8 mouse cellular contexts compared by ENCODE assay signal in genomic region chr7:19603055-19603454, GRCm38 (mm10). TPM values are rescaled to one million over a fixed set of nuclear protein-coding genes. Genes with fewer than 3 reads are reported as not detected.
DNase-seq lines count a peak whose midpoint lies in the region; ATAC-seq and TF ChIP-seq lines count a peak whose summit lies in the region.

No protein-coding gene starts in this region.

- H3K36me3 ChIP-seq in embryonic facial prominence, embryonic 14.5 days (ENCODE audit: control insufficient read depth, insufficient read depth, low read length) = peaks cover 47% of the 10 kb centered on the region
- H3K36me3 ChIP-seq in limb, embryonic 12.5 days = peaks cover 50% of the 10 kb centered on the region
- H3K36me3 ChIP-seq in small intestine, adult 2 months (ENCODE audit: control insufficient read depth, insufficient read depth, low read length) = peaks cover 32% of the 10 kb centered on the region

- H3K9ac ChIP-seq in embryonic facial prominence, embryonic 14.5 days (ENCODE audit: low read depth, low read length) = peak overlapping the region; percentile 98
- H3K9ac ChIP-seq in limb, embryonic 12.5 days (replicated peaks) = peak overlapping the region; percentile 94; the same call in 1 of the 2 replicates

- intact Hi-C loops in left cerebral cortex, adult 2 months (cut with DNase I) = no loop called here

- no peak for ATAC-seq in embryonic facial prominence, embryonic 14.5 days (ENCODE audit: low read depth)
- no peak for ATAC-seq in limb, embryonic 12.5 days (ENCODE audit: insufficient number of reproducible peaks, insufficient read depth, low FRiP score, low TSS enrichment, low read depth)

- peak overlapping the region; percentile 91 for H3K4me2 ChIP-seq in embryonic facial prominence, embryonic 14.5 days (ENCODE audit: low read depth, low read length)
- H3K4me2 ChIP-seq in limb, embryonic 12.5 days = peak overlapping the region; percentile 89

- H3K9me3 ChIP-seq in embryonic facial prominence, embryonic 14.5 days (ENCODE audit: control insufficient read depth, low read length) = no peaks in the 10 kb centered on the region
- no peaks in the 10 kb centered on the region for H3K9me3 ChIP-seq in limb, embryonic 12.5 days

- DNase-seq in left cerebral cortex, adult 2 months (ENCODE audit: extremely low spot score in 1 of 2, low spot score in 2 of 2) = no peak
- no peak for DNase-seq in left cerebral cortex, adult 11 months (ENCODE audit: low spot score)
- no peak for DNase-seq in embryonic facial prominence, embryonic 14.5 days (ENCODE audit: low spot score)
- no peak for DNase-seq in T-cell, adult 2 months (ENCODE audit: low spot score)
- DNase-seq in cerebellum, postnatal 25 days = no peak
- DNase-seq in layer of hippocampus, postnatal 14 days (ENCODE audit: low spot score in 2 of 2) = no peak

- WGBS in embryonic facial prominence, embryonic 14.5 days = 80% methylated on average over 12 of the region's 12 CpGs
- WGBS in limb, embryonic 12.5 days = 81% methylated on average over 12 of the region's 12 CpGs
- 63% methylated on average over 12 of the region's 12 CpGs for WGBS in small intestine, adult 2 months

- peak overlapping the region; percentile 91 for H3K4me3 ChIP-seq in left cerebral cortex, adult 2 months
- H3K4me3 ChIP-seq in embryonic facial prominence, embryonic 14.5 days (ENCODE audit: low read depth, low read length) = peak overlapping the region; percentile 99
- H3K4me3 ChIP-seq in limb, embryonic 12.5 days (replicated peaks) = peak overlapping the region; percentile 99
- peak overlapping the region; percentile 18 for H3K4me3 ChIP-seq in small intestine, adult 2 months (ENCODE audit: low read depth, low read length)

- no peak for TF ChIP-seq CTCF in left cerebral cortex, adult 2 months (IDR thresholded peaks at IDR 0.05)
- TF ChIP-seq CTCF in small intestine, adult 2 months (IDR thresholded peaks at IDR 0.05; ENCODE audit: extremely low read depth, insufficient read length, insufficient replicate concordance, low read depth, low read length) = no peak

- H3K27me3 ChIP-seq in embryonic facial prominence, embryonic 14.5 days (replicated peaks; ENCODE audit: control insufficient read depth, insufficient read depth, low read length) = no peaks in the 10 kb centered on the region
- no peaks in the 10 kb centered on the region for H3K27me3 ChIP-seq in limb, embryonic 12.5 days
- no peaks in the 10 kb centered on the region for H3K27me3 ChIP-seq in small intestine, adult 2 months (ENCODE audit: control insufficient read depth, insufficient read depth, low read length)

- peaks cover 10% of the 10 kb centered on the region for H3K4me1 ChIP-seq in embryonic facial prominence, embryonic 14.5 days (ENCODE audit: control insufficient read depth, insufficient read depth, low read length)
- peaks cover 14% of the 10 kb centered on the region for H3K4me1 ChIP-seq in limb, embryonic 12.5 days (replicated peaks)
- H3K4me1 ChIP-seq in small intestine, adult 2 months (ENCODE audit: control insufficient read depth, insufficient read depth, insufficient read length, low read length) = peaks cover 23% of the 10 kb centered on the region

- peak overlapping the region; percentile 94; the same call in 1 of the 2 replicates for H3K27ac ChIP-seq in left cerebral cortex, adult 2 months
- H3K27ac ChIP-seq in embryonic facial prominence, embryonic 14.5 days (replicated peaks; ENCODE audit: low read depth, low read length) = no peak overlapping the region
- no peak overlapping the region for H3K27ac ChIP-seq in limb, embryonic 12.5 days
- H3K27ac ChIP-seq in small intestine, adult 2 months (ENCODE audit: insufficient read depth, low read depth, low read length) = no peak overlapping the region

- no peak for TF ChIP-seq POLR2A in small intestine, adult 2 months (IDR thresholded peaks at IDR 0.05; ENCODE audit: low read depth, low read length)

RNA-seq across cellular contexts. Expression of gene Clasrp, which starts 1.2 kb away (rescaled TPM):
- 10 to 100 TPM; 92.7 to 98.3 TPM for total RNA-seq in left cerebral cortex, adult 2 months (2021)
- polyA plus RNA-seq in embryonic facial prominence, embryonic 14.5 days (2014; fragmentation: Nextera tagmentation; extraction: Ambion mirVana) = 36.0 and 47.5 TPM in 2 replicates
- polyA plus RNA-seq in limb, embryonic 12.5 days (2016; fragmentation: Nextera tagmentation; extraction: Ambion mirVana) = 77.4 and 78.4 TPM in 2 replicates
- 91.6 and 184 TPM in 2 replicates for polyA plus RNA-seq in small intestine, adult 2 months (2012; rRNA removed)
- 10 to 100 TPM; 85.8 to 95.0 TPM for total RNA-seq in layer of hippocampus, postnatal 14 days (2021)

RNA-seq across cellular contexts. Expression of gene Gemin7, which starts 25.7 kb away (rescaled TPM):
- total RNA-seq in left cerebral cortex, adult 2 months (2021) = 10 to 100 TPM; 50.1 to 50.8 TPM
- 142 and 151 TPM in 2 replicates for polyA plus RNA-seq in embryonic facial prominence, embryonic 14.5 days (2014; fragmentation: Nextera tagmentation; extraction: Ambion mirVana)
- 167 and 170 TPM in 2 replicates for polyA plus RNA-seq in limb, embryonic 12.5 days (2016; fragmentation: Nextera tagmentation; extraction: Ambion mirVana)
- polyA plus RNA-seq in small intestine, adult 2 months (2012; rRNA removed) = 85.5 and 146 TPM in 2 replicates
- total RNA-seq in layer of hippocampus, postnatal 14 days (2021) = 10 to 100 TPM; 39.8 to 43.3 TPM

RNA-seq across cellular contexts. Expression of gene Zfp296, which starts 26.0 kb away (rescaled TPM):
- total RNA-seq in left cerebral cortex, adult 2 months (2021) = 1 to 10 TPM; 1.5 to 2.0 TPM
- 0.48 and 1.2 TPM in 2 replicates for polyA plus RNA-seq in embryonic facial prominence, embryonic 14.5 days (2014; fragmentation: Nextera tagmentation; extraction: Ambion mirVana)
- 0.38 and 0.61 TPM in 2 replicates for polyA plus RNA-seq in limb, embryonic 12.5 days (2016; fragmentation: Nextera tagmentation; extraction: Ambion mirVana)
- 3.0 and 3.7 TPM in 2 replicates for polyA plus RNA-seq in small intestine, adult 2 months (2012; rRNA removed)
- total RNA-seq in layer of hippocampus, postnatal 14 days (2021) = under 1 TPM in 1 of 2 experiments, not detected in 1; 0.53 TPM

RNA-seq across cellular contexts. Expression of gene Relb, which starts 26.2 kb away (rescaled TPM):
- 1 to 10 TPM; 7.2 to 7.7 TPM for total RNA-seq in left cerebral cortex, adult 2 months (2021)
- polyA plus RNA-seq in embryonic facial prominence, embryonic 14.5 days (2014; fragmentation: Nextera tagmentation; extraction: Ambion mirVana) = 9.9 and 11.5 TPM in 2 replicates
- polyA plus RNA-seq in limb, embryonic 12.5 days (2016; fragmentation: Nextera tagmentation; extraction: Ambion mirVana) = 5.8 and 7.3 TPM in 2 replicates
- polyA plus RNA-seq in small intestine, adult 2 months (2012; rRNA removed) = 47.2 and 144 TPM in 2 replicates
- total RNA-seq in layer of hippocampus, postnatal 14 days (2021) = 10 to 100 TPM in 1 of 2 experiments, 1 to 10 TPM in 1; 9.9 to 10.5 TPM

RNA-seq across cellular contexts. Expression of gene Ppp1r37, which starts 40.2 kb away (rescaled TPM):
- 100 to 1,000 TPM; 148 to 150 TPM for total RNA-seq in left cerebral cortex, adult 2 months (2021)
- 4.9 and 5.7 TPM in 2 replicates for polyA plus RNA-seq in embryonic facial prominence, embryonic 14.5 days (2014; fragmentation: Nextera tagmentation; extraction: Ambion mirVana)
- polyA plus RNA-seq in limb, embryonic 12.5 days (2016; fragmentation: Nextera tagmentation; extraction: Ambion mirVana) = 33.2 and 39.7 TPM in 2 replicates
- polyA plus RNA-seq in small intestine, adult 2 months (2012; rRNA removed) = 57.9 and 115 TPM in 2 replicates
- total RNA-seq in layer of hippocampus, postnatal 14 days (2021) = 10 to 100 TPM; 88.3 to 91.7 TPM

Comparison
In these comparisons a context has a peak if more than half of its experiments do, and no peak if none do; other contexts are left out.
1. H3K4me3 ChIP-seq: peak in every context shown above with its lines; median percentile 99 in embryonic facial prominence, embryonic 14.5 days; 99 in limb, embryonic 12.5 days; 91 in left cerebral cortex, adult 2 months; 18 in small intestine, adult 2 months.